Mouse (Mus musculus) urinary bladder, postnatal 0 days (tissue): ENCODE results near the gene Tbk1. TPM values are rescaled to one million over a fixed set of nuclear protein-coding genes. Genes with fewer than 3 reads are reported as not detected.

Source experiments
- microRNA-seq: library from miRNA; unstranded; fragments of <30 nt; microRNA quantifications from one replicate; pipeline ENCODE4, GENCODE M21; 2016
- polyA plus RNA-seq: library from polyadenylated mRNA; unstranded; fragments of >200 nt; fragmentation: Nextera tagmentation; extraction: Ambion mirVana; gene quantifications from 2 replicates; pipeline ENCODE4 v1.2.1, GENCODE M21; 2015

The Tbk1 gene
- polyA plus RNA-seq, result 14.2 and 20.4 TPM in 2 replicates

DNA sequence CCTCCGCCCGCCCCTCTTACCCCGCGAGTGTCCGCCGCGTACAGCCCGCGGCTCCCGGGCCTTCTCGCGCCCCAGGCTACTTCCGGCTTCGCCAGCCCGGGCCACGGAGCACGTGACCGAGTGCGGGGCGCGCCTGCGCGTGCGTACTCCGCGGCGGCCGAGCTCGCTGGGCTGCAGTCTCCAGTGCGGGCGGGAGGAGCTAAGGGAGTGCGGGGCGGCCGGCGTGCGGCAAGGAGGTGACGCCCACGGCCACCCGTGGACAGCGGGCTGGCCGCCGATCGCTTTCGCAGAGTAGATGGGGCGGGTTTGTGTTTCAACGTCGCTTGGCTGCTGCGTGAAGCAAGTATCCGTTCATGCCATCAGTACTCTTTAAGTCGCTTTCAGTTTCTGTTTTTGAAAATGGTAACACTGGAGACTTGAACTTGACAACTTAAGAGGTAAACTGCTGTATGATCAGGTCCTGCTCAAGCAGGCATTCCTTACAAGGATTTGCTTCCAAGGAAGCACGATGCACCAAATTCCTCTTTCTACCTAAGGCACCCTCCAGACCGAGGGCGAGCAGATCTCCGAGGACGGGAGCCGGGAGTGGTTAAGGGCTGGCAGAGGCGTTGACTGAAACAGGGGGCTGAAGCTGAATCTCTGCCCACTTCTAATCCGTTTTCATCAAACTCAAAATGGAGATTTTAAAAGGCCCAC lies at the start of gene Tbk1:
Gene Tbk1, minus strand, starts transcription at position 113 of the 696 bp plus-strand sequence.

DNA sequence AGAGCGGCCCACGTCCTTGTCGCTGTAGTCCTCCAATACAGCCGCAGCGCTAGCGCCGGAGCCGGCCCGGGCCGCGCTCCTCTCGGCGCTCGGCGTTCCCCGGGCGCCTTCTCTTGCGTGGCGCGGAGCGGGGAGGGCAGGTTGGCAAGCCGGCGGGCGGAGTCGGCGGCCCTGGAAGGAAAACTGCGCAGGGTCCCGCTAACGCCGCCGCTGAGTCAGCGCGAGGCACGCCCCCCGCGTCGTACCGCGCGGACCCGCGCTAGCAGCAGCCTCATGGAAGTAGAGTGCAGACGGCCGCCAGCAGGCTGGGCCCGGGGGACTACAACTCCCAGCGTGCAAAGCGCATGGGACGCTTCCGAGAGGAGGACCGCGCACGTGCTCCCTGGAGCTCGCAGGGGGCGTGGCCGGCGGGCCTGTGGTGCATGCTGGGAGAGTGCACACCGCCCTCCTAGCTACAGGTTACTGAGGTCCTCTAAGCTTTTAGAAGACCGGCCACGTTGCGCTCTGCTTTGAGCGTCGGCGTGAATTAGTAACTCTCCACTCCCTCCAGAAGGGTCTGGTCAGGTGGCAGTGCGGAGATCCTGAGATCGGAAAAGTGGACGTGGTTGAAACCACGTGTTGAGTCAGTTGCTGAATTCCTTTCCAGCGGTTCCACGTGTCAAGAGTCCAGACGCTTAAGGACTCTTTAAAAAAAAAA lies 39.7 kb upstream of the Tbk1 start, which contains the start of gene Xpot:
Gene Xpot, minus strand, starts transcription at position 147 of the 697 bp plus-strand sequence.

Small RNA genes lying within 50 kb of the gene (microRNA-seq; reads per million reads assigned to microRNA genes)
- gene Gm24330, result not detected

Other genes starting within 250 kb of the Tbk1 start
- gene Tbc1d30, start 235.5 kb downstream of the Tbk1 start, polyA plus RNA-seq, result 4.3 TPM in 2 replicates
- 38.8 and 39.2 TPM in 2 replicates for gene Gns, start 221.7 kb downstream of the Tbk1 start, polyA plus RNA-seq
- gene Rassf3, start 110.4 kb downstream of the Tbk1 start, polyA plus RNA-seq, result 70.1 and 81.3 TPM in 2 replicates
- gene Xpot, start 39.5 kb upstream of the Tbk1 start, polyA plus RNA-seq, result 19.2 and 24.7 TPM in 2 replicates
- not detected in 2 replicates for gene D930020B18Rik, start 54.8 kb upstream of the Tbk1 start, polyA plus RNA-seq
- 2.2 and 2.3 TPM in 2 replicates for gene BC048403, start 153.2 kb upstream of the Tbk1 start, polyA plus RNA-seq